Mouse (Mus musculus) small intestine, adult 10 weeks (tissue): ENCODE results near the gene Fgf12. TPM values are rescaled to one million over a fixed set of nuclear protein-coding genes. Genes with fewer than 3 reads are reported as not detected.

Source experiments
- polyA plus RNA-seq: library from polyadenylated mRNA; stranded (reverse); fragments of 350-450 nt; fragmentation: Illumina TruSeq; extraction: RNeasy Lipid Tissue Mini Kit (QIAGEN cat#74804); gene quantifications from one replicate; pipeline ENCODE4 v1.2.3, GENCODE M21; 2014; ENCODE audit warnings: low replicate concordance

The Fgf12 gene
- 1.3 TPM for polyA plus RNA-seq

GRCm38 (mm10) chr16:28752638-28753118 is at the start of gene Fgf12:
Gene Fgf12, minus strand, starts transcription at chr16:28753068.

Other genes starting within 250 kb of the Fgf12 start
- gene Mb21d2, start 176.6 kb upstream of the Fgf12 start, polyA plus RNA-seq = 20.9 TPM